Mouse (Mus musculus) megakaryocyte, embryonic 14.5 days (primary cell): ENCODE measurements around the gene Ogfr.

Experiments
- FLI1 ChIP-seq: IDR thresholded peaks from 2 replicates; pipeline ENCODE4 v1.6.1; 2012; ENCODE audit warnings: low read length, inconsistent platforms, mixed read lengths
- GATA1 ChIP-seq: IDR thresholded peaks from 3 replicates; pipeline ENCODE4 v1.6.1; 2012; ENCODE audit warnings: mixed read lengths, low read length, inconsistent platforms, borderline replicate concordance

GRCm38 (mm10) chr2:180576482-180576881, 12.6 kb upstream of the Ogfr start:
- TF ChIP-seq GATA1 = no peak
- TF ChIP-seq FLI1 = no peak
